Mouse (Mus musculus): ENCODE measurements around the gene Rasal1.

Gene Rasal1

GRCm38 (mm10) chr5:120653873-120654272 lies 5.3 kb downstream of the Rasal1 start:
- no peak for DNase-seq (ENCODE audit: low read depth, low spot score)

GRCm38 (mm10) chr5:120656281-120656751 lies 7.7 kb downstream of the Rasal1 start:
- DNase-seq (ENCODE audit: low read depth, low spot score) = no peak

- no peak for DNase-seq (ENCODE audit: low read depth, low spot score)
These were observed 12.2 kb downstream of the Rasal1 start for GRCm38 (mm10) chr5:120660816-120661215.

- no peak for DNase-seq (ENCODE audit: low read depth, low spot score)
These were observed 16.3 kb downstream of the Rasal1 start for GRCm38 (mm10) chr5:120664888-120665287.

GRCm38 (mm10) chr5:120668761-120669160 lies 20.1 kb downstream of the Rasal1 start:
- no peak for DNase-seq (ENCODE audit: low read depth, low spot score)

GRCm38 (mm10) chr5:120670132-120670531 lies 21.5 kb downstream of the Rasal1 start:
- DNase-seq (ENCODE audit: low read depth, low spot score) = no peak

GRCm38 (mm10) chr5:120671865-120672264 lies 23.3 kb downstream of the Rasal1 start:
- DNase-seq (ENCODE audit: low read depth, low spot score) = no peak

GRCm38 (mm10) chr5:120673626-120674025 lies 25.0 kb downstream of the Rasal1 start:
- DNase-seq (ENCODE audit: low read depth, low spot score) = peak; percentile 62

- no peak for DNase-seq (ENCODE audit: low read depth, low spot score)
These were observed 25.9 kb downstream of the Rasal1 start for GRCm38 (mm10) chr5:120674229-120675145.

GRCm38 (mm10) chr5:120677516-120677915 lies 28.9 kb downstream of the Rasal1 start:
- DNase-seq (ENCODE audit: low read depth, low spot score) = no peak

- DNase-seq (ENCODE audit: low read depth, low spot score) = peak; percentile 83
These were observed 31.3 kb downstream of the Rasal1 start for GRCm38 (mm10) chr5:120679676-120680555.

- no peak for DNase-seq (ENCODE audit: low read depth, low spot score)
These were observed 32.3 kb downstream of the Rasal1 start for GRCm38 (mm10) chr5:120680918-120681317.

- no peak for DNase-seq (ENCODE audit: low read depth, low spot score)
These were observed 34.6 kb downstream of the Rasal1 start for GRCm38 (mm10) chr5:120682982-120683771.

- DNase-seq (ENCODE audit: low read depth, low spot score) = no peak
These were observed 37.1 kb downstream of the Rasal1 start for GRCm38 (mm10) chr5:120685678-120686077.

- no peak for DNase-seq (ENCODE audit: low read depth, low spot score)
These were observed 38.3 kb downstream of the Rasal1 start for GRCm38 (mm10) chr5:120686749-120687483.

- DNase-seq (ENCODE audit: low read depth, low spot score) = no peak
These were observed 38.9 kb downstream of the Rasal1 start for GRCm38 (mm10) chr5:120687484-120687851.

GRCm38 (mm10) chr5:120687897-120688296 lies 39.3 kb downstream of the Rasal1 start:
- DNase-seq (ENCODE audit: low read depth, low spot score) = no peak

- DNase-seq (ENCODE audit: low read depth, low spot score) = no peak
These were observed 39.8 kb downstream of the Rasal1 start for GRCm38 (mm10) chr5:120688434-120688833.

- no peak for DNase-seq (ENCODE audit: low read depth, low spot score)
These were observed 41.8 kb downstream of the Rasal1 start for GRCm38 (mm10) chr5:120690417-120690816.

- DNase-seq (ENCODE audit: low read depth, low spot score) = no peak
These were observed 43.4 kb downstream of the Rasal1 start for GRCm38 (mm10) chr5:120692034-120692433.
